Mouse (Mus musculus) myocyte (in vitro differentiated cells): ENCODE measurements around the gene Sftpd.

Source experiments
- CEBPB ChIP-seq: IDR thresholded peaks from 2 replicates; pipeline ENCODE4 v1.6.1; 2011; ENCODE audit warnings: mild to moderate bottlenecking, moderate library complexity; ENCODE audit not compliant: poor library complexity, insufficient read depth, severe bottlenecking
- E2F4 ChIP-seq: IDR thresholded peaks from one replicate; pipeline ENCODE4 v1.6.1; 2011; ENCODE audit warnings: mild to moderate bottlenecking, control low read depth, moderate library complexity; ENCODE audit not compliant: insufficient read depth
- MAX ChIP-seq: IDR thresholded peaks from one replicate; pipeline ENCODE4 v1.6.1; 2011; ENCODE audit warnings: low read depth, mild to moderate bottlenecking, control low read depth
- MYOD1 ChIP-seq, 3 experiments: IDR thresholded peaks; one replicate each; pipeline ENCODE4 v1.6.1; 2011; ENCODE audit warnings: control low read depth in 2 of 3, low read depth in 2 of 3, mild to moderate bottlenecking in 2 of 3, moderate library complexity in 1 of 3; ENCODE audit not compliant: insufficient read length in 2 of 3, control insufficient read depth in 1 of 3
- MYOG ChIP-seq, 3 experiments: IDR thresholded peaks; one replicate each; pipeline ENCODE4 v1.6.1; 2011; ENCODE audit warnings: control low read depth in 2 of 3, low read depth in 2 of 3, mild to moderate bottlenecking in 2 of 3; ENCODE audit not compliant: insufficient read length in 2 of 3, control insufficient read depth in 1 of 3, insufficient read depth in 1 of 3
- POLR2A ChIP-seq: IDR thresholded peaks from one replicate; pipeline ENCODE4 v1.6.1; 2011; ENCODE audit warnings: low read depth, mild to moderate bottlenecking, control low read depth, moderate library complexity; ENCODE audit not compliant: insufficient read length
- POLR2AphosphoS2 ChIP-seq: IDR thresholded peaks from one replicate; pipeline ENCODE4 v1.6.1; 2011; ENCODE audit warnings: low read depth, control low read depth; ENCODE audit not compliant: insufficient read length
- REST ChIP-seq: IDR thresholded peaks from one replicate; pipeline ENCODE4 v1.6.1; 2011; ENCODE audit warnings: mild to moderate bottlenecking, control low read depth, moderate library complexity; ENCODE audit not compliant: insufficient read depth, insufficient read length
- SRF ChIP-seq: IDR thresholded peaks from one replicate; pipeline ENCODE4 v1.6.1; 2011; ENCODE audit warnings: low read depth; ENCODE audit not compliant: control insufficient read depth, insufficient read length
- TCF12 ChIP-seq: IDR thresholded peaks from one replicate; pipeline ENCODE4 v1.6.1; 2011; ENCODE audit warnings: mild to moderate bottlenecking, control low read depth; ENCODE audit not compliant: poor library complexity, insufficient read depth, severe bottlenecking
- TCF3 ChIP-seq: IDR thresholded peaks from one replicate; pipeline ENCODE4 v1.6.1; 2011; ENCODE audit warnings: low read depth, control low read depth; ENCODE audit not compliant: insufficient read length
- USF1 ChIP-seq: IDR thresholded peaks from one replicate; pipeline ENCODE4 v1.6.1; 2011; ENCODE audit warnings: low read depth, mild to moderate bottlenecking, control low read depth, moderate library complexity

- TF ChIP-seq POLR2A (no peak), USF1 (no peak), REST (no peak), MYOD1 (IDR thresholded peaks at IDR 0.05; ENCODE audit: control insufficient read depth in 1 of 3, insufficient read length in 2 of 3, low read depth in 2 of 3) (no peak), MYOG (IDR thresholded peaks at IDR 0.05; ENCODE audit: control insufficient read depth in 1 of 3, insufficient read depth in 1 of 3, insufficient read length in 2 of 3, low read depth in 2 of 3) (no peak), E2F4 (no peak), MAX (no peak), TCF12 (no peak), TCF3 (no peak), POLR2AphosphoS2 (no peak), CEBPB (no peak), SRF (no peak)
Observed at GRCm38 (mm10) chr14:41160743-41161142, 24.2 kb downstream of the Sftpd start.
